Mouse (Mus musculus) kidney, adult 2 months (tissue): ENCODE measurements around the gene Tas2r125. TPM values are rescaled to one million over a fixed set of nuclear protein-coding genes. Genes with fewer than 3 reads are reported as not detected.
"Not testable (repeated sequence)": the region's sequence is repeated elsewhere in the genome, so short reads cannot be mapped to it uniquely, and the experiment has no call there.

Experiments used
- DNase-seq: peaks from one replicate; pipeline ENCODE4 v3.0.0; 2021
- H3K27ac ChIP-seq: fragments of 200-500 bp; 2 replicates; pipeline ENCODE4 v1.5.1; 2012; ENCODE audit warnings: low read depth, low read length, control low read depth, inconsistent platforms; ENCODE audit not compliant: insufficient read depth
- H3K27me3 ChIP-seq: fragments of 200-500 bp; replicated peaks from 2 replicates; pipeline ENCODE4 v1.6.1; 2012; ENCODE audit warnings: mild to moderate bottlenecking, moderate library complexity, low read length, inconsistent platforms; ENCODE audit not compliant: control insufficient read depth, insufficient read depth
- H3K36me3 ChIP-seq: fragments of 200-500 bp; 2 replicates; pipeline ENCODE4 v1.6.1; 2012; ENCODE audit warnings: mild to moderate bottlenecking, moderate library complexity, low read length, inconsistent platforms; ENCODE audit not compliant: control insufficient read depth, insufficient read depth
- H3K4me1 ChIP-seq: fragments of 200-500 bp; 2 replicates; pipeline ENCODE4 v1.6.1; 2011; ENCODE audit warnings: low read length; ENCODE audit not compliant: control insufficient read depth, insufficient read depth
- H3K4me3 ChIP-seq: fragments of 200-500 bp; 2 replicates; pipeline ENCODE4 v1.5.1; 2011; ENCODE audit warnings: mild to moderate bottlenecking, low read depth, low read length, control low read depth; ENCODE audit not compliant: insufficient read depth
- CTCF ChIP-seq: fragments of 200-500 bp; conservative IDR thresholded peaks from 2 replicates; pipeline ENCODE4 v1.5.1; 2011; ENCODE audit warnings: low read depth, mild to moderate bottlenecking, control low read depth, low read length, moderate library complexity, mixed read lengths; ENCODE audit not compliant: insufficient read depth, insufficient read length
- POLR2A ChIP-seq: fragments of 200-500 bp; IDR thresholded peaks from one replicate; pipeline ENCODE4 v1.6.1; 2011; ENCODE audit warnings: low read depth, low read length, control low read depth
- WGBS: fragments of 180-500 bp; shearing (Covaris S2); methylation state at CpG from one replicate; pipeline ENCODE4 v1.1.7; 2018; 5-methylcytosine and 5-hydroxymethylcytosine counted together
- polyA plus RNA-seq: library from polyadenylated mRNA; depleted of rRNA; stranded (reverse); fragments of >200 nt; gene quantifications from 2 replicates; pipeline ENCODE4 v1.2.3, GENCODE M21; 2012; rRNA removed

Tas2r125 gene
- polyA plus RNA-seq, result not detected in 2 replicates

DNA sequence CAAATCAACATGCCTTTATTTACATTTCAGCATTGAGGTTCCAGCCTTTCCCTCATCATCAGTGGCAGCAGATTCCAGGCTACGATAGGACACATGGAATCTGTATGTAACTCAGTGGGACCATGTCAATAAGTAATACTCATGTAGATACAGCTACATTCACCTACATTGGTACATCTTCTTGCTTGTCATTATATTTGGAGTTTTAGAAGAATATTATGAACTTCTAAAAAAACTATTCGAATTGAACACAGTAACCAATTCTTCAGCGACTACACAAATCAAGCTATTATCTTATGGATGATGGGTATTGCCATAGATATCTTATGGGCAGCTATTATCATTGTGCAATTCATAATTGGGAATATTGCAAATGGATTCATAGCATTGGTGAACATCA lies at the start of gene Tas2r125:
Gene Tas2r125, plus strand, starts transcription at position 301 of the 400 bp plus-strand sequence.
- Histone ChIP-seq H3K27me3 (no peaks in the 10 kb centered on the region), H3K4me1 (no peaks in the 10 kb centered on the region), H3K4me3 (no peak within 1 kb of the TSS), H3K36me3 (no peaks in the 10 kb centered on the region), H3K27ac (no peak within 1 kb of the TSS)
- no peak for DNase-seq
- no peak for TF ChIP-seq CTCF
- no peak for TF ChIP-seq POLR2A
- WGBS, result 80% methylated on average over 3 of the region's 3 CpGs

DNA sequence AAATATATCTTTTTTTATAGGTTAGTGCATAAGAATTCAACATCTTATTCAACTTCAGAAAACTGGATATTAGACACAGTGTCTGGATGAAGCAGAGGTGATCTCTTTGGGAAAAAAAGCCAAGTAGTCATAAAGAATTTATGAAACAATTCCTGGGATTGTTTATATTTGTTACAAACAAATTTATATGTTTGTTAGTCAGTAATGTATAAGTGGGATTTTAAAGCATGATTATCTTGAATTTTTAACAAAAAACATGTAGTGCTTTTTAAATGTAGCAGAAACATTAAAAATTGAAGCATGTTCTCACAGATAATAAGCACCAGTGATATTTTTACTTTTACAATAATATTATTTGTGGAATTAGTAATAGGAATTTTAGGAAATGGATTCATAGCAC lies 41.7 kb upstream of the Tas2r125 start, which contains the start of gene Tas2r110:
Gene Tas2r110, plus strand, starts transcription at position 301 of the 400 bp plus-strand sequence.
- no peak for TF ChIP-seq CTCF
- no peak for TF ChIP-seq POLR2A
- no peak for DNase-seq
- H3K4me1 ChIP-seq, result no peaks in the 10 kb centered on the region
- no peak within 1 kb of the TSS for H3K4me3 ChIP-seq
- H3K36me3 ChIP-seq, result no peaks in the 10 kb centered on the region
- H3K27ac ChIP-seq, result no peak within 1 kb of the TSS
- no peaks in the 10 kb centered on the region for H3K27me3 ChIP-seq

DNA sequence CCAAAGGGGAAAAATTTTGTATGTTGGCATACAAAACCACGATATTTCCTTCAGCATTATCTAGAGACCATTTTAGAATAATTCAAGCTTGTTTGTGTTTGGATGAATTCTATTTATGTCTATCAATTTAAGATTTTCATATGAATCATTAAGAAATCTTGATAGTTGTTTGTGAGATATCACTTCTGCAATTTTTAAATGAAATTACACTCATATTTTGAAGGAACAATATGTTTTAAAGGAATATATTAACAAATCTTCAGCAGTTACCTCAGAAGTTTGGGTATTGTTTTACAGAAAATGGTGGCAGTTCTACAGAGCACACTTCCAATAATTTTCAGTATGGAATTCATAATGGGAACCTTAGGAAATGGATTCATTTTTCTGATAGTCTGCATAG lies 16.7 kb upstream of the Tas2r125 start, which contains the start of gene Tas2r113:
Gene Tas2r113, plus strand, starts transcription at position 301 of the 400 bp plus-strand sequence.
- no peaks in the 10 kb centered on the region for H3K4me1 ChIP-seq
- TF ChIP-seq CTCF (no peak), POLR2A (no peak)
- DNase-seq, result no peak
- no peaks in the 10 kb centered on the region for H3K36me3 ChIP-seq
- H3K4me3 ChIP-seq, result no peak within 1 kb of the TSS
- 70% methylated on average over 1 of the region's 1 CpGs for WGBS
- no peak within 1 kb of the TSS for H3K27ac ChIP-seq
- no peaks in the 10 kb centered on the region for H3K27me3 ChIP-seq

DNA sequence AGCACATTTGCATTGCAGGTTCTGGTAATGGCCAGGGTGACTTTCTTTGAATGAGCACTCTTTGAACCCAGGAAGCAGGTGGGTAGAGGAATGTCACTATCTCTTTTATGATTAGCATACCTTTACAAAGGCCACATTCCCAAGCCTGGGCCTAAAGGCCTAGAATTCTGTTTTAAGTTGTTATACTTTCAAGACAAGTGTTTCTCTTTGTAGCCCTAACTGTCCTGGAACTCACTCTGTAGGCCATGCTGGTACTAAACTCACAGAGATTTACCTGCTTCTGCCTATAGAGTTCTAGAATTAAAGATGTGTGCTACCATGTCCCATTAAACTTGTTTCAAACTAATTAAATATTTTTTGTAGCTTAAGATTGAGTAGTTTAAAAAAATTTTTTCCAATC lies 31.9 kb downstream of the Tas2r125 start:
- DNase-seq, H3K36me3 ChIP-seq, H3K27ac ChIP-seq, H3K4me1 ChIP-seq, H3K4me3 ChIP-seq, H3K27me3 ChIP-seq: not testable (repeated sequence)

DNA sequence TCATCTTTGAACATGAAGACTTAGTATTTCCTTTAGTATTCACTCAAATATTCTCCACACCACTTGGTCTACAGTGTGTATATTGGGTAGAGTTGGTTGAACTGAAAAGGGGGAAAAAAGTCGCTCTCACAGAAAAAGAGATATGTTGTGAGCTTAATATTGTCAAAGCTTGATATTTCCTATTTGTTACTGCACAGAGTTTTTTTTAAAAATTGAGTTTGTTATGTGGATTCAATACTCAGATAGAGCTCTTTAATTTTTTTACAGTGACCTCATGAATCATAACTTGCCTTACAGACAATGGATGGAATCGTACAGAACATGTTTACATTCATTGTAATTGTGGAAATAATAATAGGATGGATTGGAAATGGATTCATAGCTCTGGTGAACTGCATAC lies 41.4 kb downstream of the Tas2r125 start, which contains the start of gene Tas2r129:
Gene Tas2r129, plus strand, starts transcription at position 301 of the 400 bp plus-strand sequence.
- Histone ChIP-seq H3K27me3 (no peaks in the 10 kb centered on the region), H3K4me3 (no peak within 1 kb of the TSS), H3K4me1 (no peaks in the 10 kb centered on the region), H3K36me3 (no peaks in the 10 kb centered on the region), H3K27ac (no peak within 1 kb of the TSS)
- 74% methylated on average over 2 of the region's 2 CpGs for WGBS
- DNase-seq, result no peak
- no peak for TF ChIP-seq CTCF
- TF ChIP-seq POLR2A, result no peak

DNA sequence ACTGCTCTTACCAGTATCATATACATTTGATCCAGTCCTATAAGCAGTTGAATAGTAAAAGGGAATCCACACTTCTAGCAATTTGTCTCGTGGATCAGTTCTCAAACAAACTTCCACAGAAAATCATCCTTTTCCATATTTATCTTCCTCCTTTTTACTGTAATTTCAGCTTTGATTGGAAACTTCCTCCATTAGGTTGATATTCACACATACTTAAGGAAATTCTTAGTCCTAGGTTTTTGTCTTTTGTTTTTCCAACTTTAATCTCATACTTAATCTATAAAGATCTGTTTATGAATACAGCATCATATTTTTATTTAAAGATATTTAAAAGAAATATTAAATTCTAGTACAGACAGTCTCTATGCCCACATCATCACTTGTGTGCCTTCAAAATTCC lies 48.4 kb downstream of the Tas2r125 start, which contains the start of gene Tas2r131:
Gene Tas2r131, minus strand, starts transcription at position 101 of the 400 bp plus-strand sequence.
- no peaks in the 10 kb centered on the region for H3K27me3 ChIP-seq
- no peak for DNase-seq
- TF ChIP-seq CTCF (no peak), POLR2A (no peak)
- WGBS, result 52% methylated on average over 1 of the region's 1 CpGs
- H3K27ac ChIP-seq, result no peak within 1 kb of the TSS
- H3K4me3 ChIP-seq, result no peak within 1 kb of the TSS
- no peaks in the 10 kb centered on the region for H3K36me3 ChIP-seq
- no peaks in the 10 kb centered on the region for H3K4me1 ChIP-seq

Other genes with a start within 250 kb of the Tas2r125 start
- gene Tas2r121, start 208.6 kb upstream of the Tas2r125 start, polyA plus RNA-seq, result not detected in 2 replicates
- not detected in 2 replicates for gene Tas2r122, start 197.7 kb upstream of the Tas2r125 start, polyA plus RNA-seq
- not detected in 2 replicates for gene Tas2r115, start 171.6 kb upstream of the Tas2r125 start, polyA plus RNA-seq
- gene Tas2r124, start 154.9 kb upstream of the Tas2r125 start, polyA plus RNA-seq, result not detected in 2 replicates
- not detected in 2 replicates for gene Tas2r102, start 147.5 kb upstream of the Tas2r125 start, polyA plus RNA-seq
- gene Tas2r136, start 131.5 kb upstream of the Tas2r125 start, polyA plus RNA-seq, result not detected in 2 replicates
- not detected in 2 replicates for gene Tas2r117, start 106.8 kb upstream of the Tas2r125 start, polyA plus RNA-seq
- gene Tas2r123, start 62.5 kb upstream of the Tas2r125 start, polyA plus RNA-seq, result not detected in 2 replicates
- gene Tas2r116, start 54.2 kb upstream of the Tas2r125 start, polyA plus RNA-seq, result not detected in 2 replicates
- gene Tas2r110, start 41.6 kb upstream of the Tas2r125 start, polyA plus RNA-seq, result not detected in 2 replicates
- not detected in 2 replicates for gene Tas2r113, start 16.6 kb upstream of the Tas2r125 start, polyA plus RNA-seq
- not detected in 2 replicates for gene Tas2r129, start 41.5 kb downstream of the Tas2r125 start, polyA plus RNA-seq
- gene Tas2r131, start 48.3 kb downstream of the Tas2r125 start, polyA plus RNA-seq, result not detected in 2 replicates
- gene Tas2r109, start 71.3 kb downstream of the Tas2r125 start, polyA plus RNA-seq, result not detected in 2 replicates
- not detected in 2 replicates for gene Tas2r103, start 127.5 kb downstream of the Tas2r125 start, polyA plus RNA-seq
- gene Tas2r140, start 146.2 kb downstream of the Tas2r125 start, polyA plus RNA-seq, result not detected in 2 replicates
- gene Smim10l1, start 195.3 kb downstream of the Tas2r125 start, polyA plus RNA-seq, result 60.8 and 115 TPM in 2 replicates